Comparison of ENCODE assay signal across 20 mouse cellular contexts in the genomic region with DNA sequence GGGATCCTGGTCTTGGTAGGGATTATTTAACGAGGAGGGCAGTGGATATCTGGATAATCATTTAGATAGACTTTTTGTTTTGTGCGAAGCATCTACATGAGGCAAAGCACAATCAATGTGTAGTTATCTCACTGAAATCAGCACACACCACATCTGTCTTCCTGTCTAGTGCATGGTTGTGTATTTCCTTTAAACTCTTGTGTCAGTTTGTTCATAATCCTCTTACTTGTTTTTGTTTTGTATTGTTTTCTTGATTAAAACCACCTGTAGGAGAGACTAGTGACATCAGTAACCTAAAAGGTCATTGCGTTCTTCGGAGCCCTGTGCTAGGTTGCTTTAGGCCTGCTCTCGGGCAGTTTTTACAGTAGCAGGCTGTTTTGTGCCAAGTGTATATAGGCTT.
DNase-seq lines count a peak whose midpoint lies in the region; ATAC-seq and TF ChIP-seq lines count a peak whose summit lies in the region.
"Had no signal": no experiment of that assay in that cellular context is flagged by ENCODE, and none has a peak within 500 bp of the region (broad histone marks: within the 10 kb centered on the region; RNA-seq: fewer than 3 reads in every experiment).

No protein-coding gene starts in this region.

- TF ChIP-seq POLR2A in thymus, adult 2 months (IDR thresholded peaks at IDR 0.05; ENCODE audit: control insufficient read depth, extremely low read depth, insufficient read depth, low read length, poor library complexity): no peak

- ATAC-seq in CD4-positive, CD25-positive, alpha-beta regulatory T cell, adult 4 months: peak; percentile 77
- no peak for ATAC-seq in megakaryocyte, adult 5-6 weeks (ENCODE audit: poor library complexity, severe bottlenecking)
- ATAC-seq: forebrain, embryonic 14.5 days had no signal

- no peak for TF ChIP-seq CTCF in thymus, adult 2 months (IDR thresholded peaks at IDR 0.05; ENCODE audit: borderline replicate concordance, control insufficient read depth, extremely low read depth, insufficient read depth, low read length, poor library complexity)

- peaks cover 4% of the 10 kb centered on the region for H3K4me1 ChIP-seq in thymus, adult 2 months (replicated peaks; ENCODE audit: control insufficient read depth, insufficient read depth, low read length)
- H3K4me1 ChIP-seq: forebrain, embryonic 10.5 days; hindbrain, embryonic 15.5 days had no signal

- no peaks in the 10 kb centered on the region for H3K27me3 ChIP-seq in thymus, adult 2 months (ENCODE audit: control insufficient read depth, insufficient read depth, low read length)
- H3K27me3 ChIP-seq: embryonic facial prominence, embryonic 15.5 days; heart, embryonic 13.5 days; hindbrain, embryonic 15.5 days had no signal

- 0 out of 2 replicates have a peak overlapping the region, but pooled peaks have one; percentile 42 for H3K27ac ChIP-seq in thymus, adult 2 months (ENCODE audit: control insufficient read depth, insufficient read depth, low read length)
- H3K27ac ChIP-seq: embryonic facial prominence, embryonic 15.5 days; forebrain, embryonic 10.5 days; heart, embryonic 13.5 days; hindbrain, embryonic 15.5 days had no signal

- no peaks in the 10 kb centered on the region for H3K36me3 ChIP-seq in thymus, adult 2 months (ENCODE audit: control insufficient read depth, insufficient read depth, low read length)
- H3K36me3 ChIP-seq: embryonic facial prominence, embryonic 15.5 days; hindbrain, embryonic 15.5 days had no signal

- H3K4me3 ChIP-seq in thymus, adult 2 months (ENCODE audit: control insufficient read depth, insufficient read depth, low read length): no peak overlapping the region
- H3K4me3 ChIP-seq: embryonic facial prominence, embryonic 15.5 days; erythroblast, embryonic 14.5 days; forebrain, embryonic 10.5 days; heart, embryonic 13.5 days; hindbrain, embryonic 15.5 days had no signal

- 60% methylated on average over 5 of the region's 5 CpGs for WGBS in thymus, adult 2 months

- no peak for DNase-seq in thymus, adult 2 months
- no peak for DNase-seq in thymus, postnatal 14 days
- peak; percentile 77 for DNase-seq in induced T-regulatory cell, adult 2 months (ENCODE audit: low read depth)
- DNase-seq in adipocyte (ENCODE audit: low spot score): no peak
- DNase-seq in adrenal gland, adult 2 months: no peak
- DNase-seq: adrenal gland, postnatal 25 days; B cell, adult 2 months; cerebellum, adult 2 months; embryo, embryonic 11 days; gastrocnemius, postnatal 10 days; heart, postnatal 36 days; kidney, adult 11 months had no signal
